Mouse (Mus musculus) embryonic facial prominence, embryonic 12.5 days (tissue): ENCODE results near the gene Gm10491. TPM values are rescaled to one million over a fixed set of nuclear protein-coding genes. Genes with fewer than 3 reads are reported as not detected.

Experiments
- polyA plus RNA-seq: library from polyadenylated mRNA; unstranded; fragments of >200 nt; fragmentation: Nextera tagmentation; extraction: Ambion mirVana; gene quantifications from 2 replicates; pipeline ENCODE4 v1.2.1, GENCODE M21; 2016

Gm10491 gene
- polyA plus RNA-seq, 1 experiment from 2014 or later = not detected

Other genes starting within 250 kb of the Gm10491 start
- gene Plp2, start 236.4 kb downstream of the Gm10491 start, polyA plus RNA-seq = 58.4 and 63.2 TPM in 2 replicates
- 0.11 and 0.15 TPM in 2 replicates for gene Magix, start 226.6 kb downstream of the Gm10491 start, polyA plus RNA-seq
- 38.7 and 39.6 TPM in 2 replicates for gene Gpkow, start 210.7 kb downstream of the Gm10491 start, polyA plus RNA-seq
- gene Wdr45, start 193.5 kb downstream of the Gm10491 start, polyA plus RNA-seq = 32.3 and 33.0 TPM in 2 replicates
- gene Gm45208, start 185.6 kb downstream of the Gm10491 start, polyA plus RNA-seq = not detected in 2 replicates
- 69.9 and 71.0 TPM in 2 replicates for gene Praf2, start 179.4 kb downstream of the Gm10491 start, polyA plus RNA-seq
- 18.9 and 27.5 TPM in 2 replicates for gene Ccdc120, start 156.9 kb downstream of the Gm10491 start, polyA plus RNA-seq
- 31.8 and 32.1 TPM in 2 replicates for gene Tfe3, start 145.3 kb downstream of the Gm10491 start, polyA plus RNA-seq
- gene Gripap1, start 118.1 kb downstream of the Gm10491 start, polyA plus RNA-seq = 50.4 and 53.5 TPM in 2 replicates
- 2.3 and 2.4 TPM in 2 replicates for gene Kcnd1, start 85.5 kb downstream of the Gm10491 start, polyA plus RNA-seq
- 67.4 and 70.2 TPM in 2 replicates for gene Otud5, start 66.5 kb downstream of the Gm10491 start, polyA plus RNA-seq
- 5.9 and 6.0 TPM in 2 replicates for gene Pim2, start 29.6 kb downstream of the Gm10491 start, polyA plus RNA-seq
- gene Slc35a2, start 23.8 kb downstream of the Gm10491 start, polyA plus RNA-seq = 30.4 and 33.1 TPM in 2 replicates
- gene Pqbp1, start 8.6 kb downstream of the Gm10491 start, polyA plus RNA-seq = 147 and 162 TPM in 2 replicates
- 167 and 169 TPM in 2 replicates for gene Timm17b, start 8.5 kb downstream of the Gm10491 start, polyA plus RNA-seq
- gene Gm10490, start 1.7 kb upstream of the Gm10491 start, polyA plus RNA-seq = not detected in 2 replicates
- gene Pcsk1n, start 12.0 kb upstream of the Gm10491 start, polyA plus RNA-seq = 7.1 and 9.4 TPM in 2 replicates
- not detected in 2 replicates for gene Eras, start 20.8 kb upstream of the Gm10491 start, polyA plus RNA-seq
- 49.3 and 53.7 TPM in 2 replicates for gene Hdac6, start 40.1 kb upstream of the Gm10491 start, polyA plus RNA-seq
- gene Gata1, start 70.2 kb upstream of the Gm10491 start, polyA plus RNA-seq = 1.8 and 2.3 TPM in 2 replicates
- gene Glod5, start 110.7 kb upstream of the Gm10491 start, polyA plus RNA-seq = not detected in 2 replicates
- gene Suv39h1, start 166.9 kb upstream of the Gm10491 start, polyA plus RNA-seq = 77.3 and 77.8 TPM in 2 replicates
- 0.19 and 0.20 TPM in 2 replicates for gene Was, start 182.7 kb upstream of the Gm10491 start, polyA plus RNA-seq
- gene Wdr13, start 225.1 kb upstream of the Gm10491 start, polyA plus RNA-seq = 23.1 and 23.6 TPM in 2 replicates
- gene Rbm3, start 238.0 kb upstream of the Gm10491 start, polyA plus RNA-seq = 466 and 497 TPM in 2 replicates